Mouse (Mus musculus) liver, adult 2 months (tissue): ENCODE data around the gene Agbl1.

Experiments
- CTCF ChIP-seq: fragments of 200-500 bp; IDR thresholded peaks from 2 replicates; pipeline ENCODE4 v1.5.1; 2011; ENCODE audit warnings: low read depth, low read length, control low read depth
- POLR2A ChIP-seq: fragments of 200-500 bp; IDR thresholded peaks from 2 replicates; pipeline ENCODE4 v1.6.1; 2011; ENCODE audit warnings: low read length, control low read depth; ENCODE audit not compliant: insufficient read depth; ENCODE audit errors: extremely low read depth

DNA sequence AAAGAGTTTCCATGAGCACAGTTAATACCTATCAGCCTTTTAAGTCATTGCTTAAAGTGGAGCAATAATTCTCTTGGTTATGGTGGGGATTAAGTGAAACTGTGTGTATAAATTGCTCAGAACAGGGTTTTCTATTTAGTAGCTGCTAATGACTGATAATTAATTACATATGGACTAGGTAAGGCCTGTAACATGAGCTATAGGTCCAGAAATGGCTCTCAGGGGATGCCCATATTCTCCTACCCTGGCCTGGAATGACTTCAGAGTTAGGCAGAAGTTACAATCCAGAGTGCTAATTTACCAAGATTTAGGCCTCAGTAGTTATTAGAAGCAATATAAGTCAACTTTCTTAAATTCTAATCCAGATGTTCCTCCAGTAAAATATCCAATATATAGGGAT is 317.6 kb downstream of the Agbl1 start:
- TF ChIP-seq POLR2A: no peak
- no peak for TF ChIP-seq CTCF
